In genomic region chr1:180364005-180364404, GRCm38 (mm10) we compare ENCODE assay signal across 8 mouse cellular contexts. TPM values are rescaled to one million over a fixed set of nuclear protein-coding genes. Genes with fewer than 3 reads are reported as not detected.
A peak's percentile ranks its signal among the peaks of the same experiment; 100 is the strongest.
DNase-seq lines count a peak whose midpoint lies in the region; ATAC-seq lines count a peak whose summit lies in the region.

No protein-coding gene starts in this region.

- DNase-seq in kidney, adult 11 months, result peak; percentile 64
- DNase-seq in kidney, postnatal 10 days, result no peak
- peak; percentile 88 for DNase-seq in T-cell, adult 2 months (ENCODE audit: low spot score)
- DNase-seq in liver, embryonic 11.5 days (ENCODE audit: low spot score), result no peak
- DNase-seq in left cerebral cortex, adult 9 months (ENCODE audit: low spot score in 2 of 2), result no peak
- no peak for DNase-seq in frontal cortex, postnatal 14 days (ENCODE audit: low spot score in 2 of 2)

- H3K27me3 ChIP-seq in heart, embryonic 16.5 days (ENCODE audit: control insufficient read depth, insufficient read depth, low read length), result no peaks in the 10 kb centered on the region
- no peaks in the 10 kb centered on the region for H3K27me3 ChIP-seq in liver, embryonic 11.5 days (replicated peaks; ENCODE audit: control insufficient read depth, insufficient read depth, low read length)
- H3K27me3 ChIP-seq in neural tube, embryonic 15.5 days (replicated peaks), result no peaks in the 10 kb centered on the region

- H3K9ac ChIP-seq in heart, embryonic 16.5 days (ENCODE audit: low read length), result 0 out of 2 replicates have a peak overlapping the region, but pooled peaks have one; percentile 1
- no peak overlapping the region for H3K9ac ChIP-seq in liver, embryonic 11.5 days (ENCODE audit: low read depth, low read length)
- H3K9ac ChIP-seq in neural tube, embryonic 15.5 days (replicated peaks), result no peak overlapping the region

- no peaks in the 10 kb centered on the region for H3K9me3 ChIP-seq in heart, embryonic 16.5 days (replicated peaks; ENCODE audit: control insufficient read depth, low read length)
- H3K9me3 ChIP-seq in liver, embryonic 11.5 days (ENCODE audit: control insufficient read depth, low read length), result no peaks in the 10 kb centered on the region
- no peaks in the 10 kb centered on the region for H3K9me3 ChIP-seq in neural tube, embryonic 15.5 days (replicated peaks)

- 0 out of 2 replicates have a peak, but pooled peaks have one; percentile 11 for ATAC-seq in heart, embryonic 16.5 days (replicated peaks; ENCODE audit: extremely low read depth, insufficient read depth, low FRiP score)
- ATAC-seq in liver, embryonic 11.5 days (replicated peaks; ENCODE audit: low FRiP score), result no peak
- ATAC-seq in neural tube, embryonic 15.5 days (ENCODE audit: low FRiP score), result no peak

- H3K27ac ChIP-seq in heart, embryonic 16.5 days (ENCODE audit: low read length), result peak overlapping the region; percentile 80
- no peak overlapping the region for H3K27ac ChIP-seq in liver, embryonic 11.5 days (ENCODE audit: low read depth, low read length)
- peak overlapping the region; percentile 94 for H3K27ac ChIP-seq in neural tube, embryonic 15.5 days (replicated peaks)

- H3K4me1 ChIP-seq in heart, embryonic 16.5 days (ENCODE audit: control insufficient read depth, insufficient read depth, low read length), result peaks cover 45% of the 10 kb centered on the region
- peaks cover 35% of the 10 kb centered on the region for H3K4me1 ChIP-seq in liver, embryonic 11.5 days (replicated peaks; ENCODE audit: control insufficient read depth, insufficient read depth, low read length)
- peaks cover 63% of the 10 kb centered on the region for H3K4me1 ChIP-seq in neural tube, embryonic 15.5 days

- peak overlapping the region; percentile 1; the same call in 1 of the 2 replicates for H3K4me3 ChIP-seq in heart, embryonic 16.5 days (ENCODE audit: low read length)
- no peak overlapping the region for H3K4me3 ChIP-seq in liver, embryonic 11.5 days (ENCODE audit: low read depth, low read length)
- no peak overlapping the region for H3K4me3 ChIP-seq in neural tube, embryonic 15.5 days (replicated peaks)

- H3K4me2 ChIP-seq in heart, embryonic 16.5 days (ENCODE audit: low read depth, low read length), result peak overlapping the region; percentile 47
- H3K4me2 ChIP-seq in liver, embryonic 11.5 days, result peak overlapping the region; percentile 80
- peak overlapping the region; percentile 67 for H3K4me2 ChIP-seq in neural tube, embryonic 15.5 days

- H3K36me3 ChIP-seq in heart, embryonic 16.5 days (ENCODE audit: control insufficient read depth, insufficient read depth), result 0 out of 2 replicates have a peak, but pooled peaks cover 3% of the 10 kb centered on the region
- no peaks in the 10 kb centered on the region for H3K36me3 ChIP-seq in liver, embryonic 11.5 days (ENCODE audit: control insufficient read depth, insufficient read depth, low read length)
- H3K36me3 ChIP-seq in neural tube, embryonic 15.5 days, result no peaks in the 10 kb centered on the region

- 16% methylated on average over 17 of the region's 17 CpGs for WGBS in heart, embryonic 16.5 days
- WGBS in liver, embryonic 11.5 days, result 41% methylated on average over 17 of the region's 17 CpGs
- 49% methylated on average over 17 of the region's 17 CpGs for WGBS in neural tube, embryonic 15.5 days

RNA-seq across cellular contexts. Expression of gene Itpkb, which starts 33.7 kb away (rescaled TPM):
- polyA plus RNA-seq in heart, embryonic 16.5 days (2015; fragmentation: Nextera tagmentation; extraction: Ambion mirVana), result 7.3 and 8.7 TPM in 2 replicates
- 4.1 and 4.3 TPM in 2 replicates for polyA plus RNA-seq in liver, embryonic 11.5 days (2014; fragmentation: Nextera tagmentation; extraction: Ambion mirVana)
- polyA plus RNA-seq in neural tube, embryonic 15.5 days (2015; fragmentation: Nextera tagmentation; extraction: Ambion mirVana), result 4.1 and 5.3 TPM in 2 replicates

Comparison
In these comparisons a context has a peak if more than half of its experiments do, and no peak if none do; other contexts are left out.
1. DNase-seq: peak in kidney, adult 11 months (single experiment) and T-cell, adult 2 months (single experiment); none in kidney, postnatal 10 days (single experiment), liver, embryonic 11.5 days (single experiment), left cerebral cortex, adult 9 months (0 of 2) and frontal cortex, postnatal 14 days (0 of 2).
2. Peak in every context shown above with its lines, with median percentiles within 50 percentile points of each other: H3K4me2 ChIP-seq.